In genomic region chr2:131715381-131715780, GRCm38 (mm10) we compare ENCODE assay signal across 16 mouse cellular contexts.
"Had no signal": no experiment of that assay in that cellular context is flagged by ENCODE, and none has a peak within 500 bp of the region (broad histone marks: within the 10 kb centered on the region; RNA-seq: fewer than 3 reads in every experiment).

No protein-coding gene starts in this region.

- DNase-seq: lung, adult 2 months; lung, postnatal 14 days; lung, postnatal 36 days; right cerebral cortex, postnatal 14 days; thymus, adult 2 months; thymus, postnatal 25 days; thymus, postnatal 4 days had no signal

- ATAC-seq: lung, postnatal 0 days; midbrain, embryonic 13.5 days; midbrain, embryonic 15.5 days had no signal

- H3K27ac ChIP-seq: lung, embryonic 15.5 days; macrophage; midbrain, embryonic 13.5 days; midbrain, embryonic 15.5 days; neural tube, embryonic 12.5 days; stomach, embryonic 15.5 days; stomach, postnatal 0 days had no signal

- H3K4me3 ChIP-seq: lung, embryonic 15.5 days; megakaryocyte, embryonic 14.5 days; midbrain, embryonic 13.5 days; midbrain, embryonic 15.5 days; neural tube, embryonic 12.5 days; stomach, embryonic 15.5 days had no signal
